10 mouse cellular contexts compared by ENCODE assay signal in the genomic region with DNA sequence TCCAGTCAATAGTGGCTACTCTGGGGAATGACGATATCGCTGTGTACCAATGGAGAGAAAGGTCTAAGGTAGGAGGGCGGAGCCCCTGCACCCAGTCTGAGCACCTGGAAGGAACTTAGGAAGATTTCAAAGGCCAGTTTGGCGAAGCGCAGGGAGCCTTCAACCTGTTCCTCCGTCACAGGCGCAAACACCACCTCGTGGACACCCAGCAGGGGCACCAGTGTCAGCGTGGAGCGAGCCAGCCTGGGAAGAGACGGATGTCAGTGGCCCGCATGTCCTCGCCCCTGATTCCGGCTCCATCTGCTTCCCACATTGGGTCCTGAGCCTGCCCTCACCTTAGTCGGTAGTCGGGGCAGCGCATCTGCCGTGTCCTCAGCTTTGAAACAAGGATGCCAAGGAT. TPM values are rescaled to one million over a fixed set of nuclear protein-coding genes. Genes with fewer than 3 reads are reported as not detected.
A peak's percentile ranks its signal among the peaks of the same experiment; 100 is the strongest.
DNase-seq lines count a peak whose midpoint lies in the region; ATAC-seq and TF ChIP-seq lines count a peak whose summit lies in the region.
"Had no signal": no experiment of that assay in that cellular context is flagged by ENCODE, and none has a peak within 500 bp of the region (broad histone marks: within the 10 kb centered on the region; RNA-seq: fewer than 3 reads in every experiment).

No protein-coding gene starts in this region.

- H3K27me3 ChIP-seq in kidney, embryonic 15.5 days, result peaks cover 46% of the 10 kb centered on the region
- H3K27me3 ChIP-seq in kidney, adult 2 months (replicated peaks; ENCODE audit: control insufficient read depth, insufficient read depth, low read length), result no peaks in the 10 kb centered on the region
- H3K27me3 ChIP-seq in embryonic facial prominence, embryonic 13.5 days, result peaks cover 49% of the 10 kb centered on the region
- H3K27me3 ChIP-seq in hindbrain, embryonic 14.5 days (ENCODE audit: control insufficient read depth, insufficient read depth, low read length), result peaks cover 31% of the 10 kb centered on the region
- peaks cover 11% of the 10 kb centered on the region for H3K27me3 ChIP-seq in midbrain, embryonic 14.5 days (ENCODE audit: control insufficient read depth, insufficient read depth, low read length)

- H3K4me2 ChIP-seq in kidney, embryonic 15.5 days, result peak overlapping the region; percentile 85
- peak overlapping the region; percentile 68 for H3K4me2 ChIP-seq in embryonic facial prominence, embryonic 13.5 days
- peak overlapping the region; percentile 55 for H3K4me2 ChIP-seq in hindbrain, embryonic 14.5 days (replicated peaks)
- H3K4me2 ChIP-seq in midbrain, embryonic 14.5 days (ENCODE audit: low read length), result peak overlapping the region; percentile 63

- peaks cover 51% of the 10 kb centered on the region for H3K4me1 ChIP-seq in kidney, embryonic 15.5 days
- no peaks in the 10 kb centered on the region for H3K4me1 ChIP-seq in kidney, adult 2 months (ENCODE audit: control insufficient read depth, insufficient read depth, low read length)
- H3K4me1 ChIP-seq in embryonic facial prominence, embryonic 13.5 days, result peaks cover 39% of the 10 kb centered on the region
- H3K4me1 ChIP-seq in hindbrain, embryonic 14.5 days (replicated peaks; ENCODE audit: control insufficient read depth, insufficient read depth, low read length), result peaks cover 11% of the 10 kb centered on the region; the same call in 1 of the 2 replicates
- peaks cover 11% of the 10 kb centered on the region for H3K4me1 ChIP-seq in midbrain, embryonic 14.5 days (ENCODE audit: control insufficient read depth, insufficient read depth, low read length)

- no peak overlapping the region for H3K27ac ChIP-seq in kidney, embryonic 15.5 days
- H3K27ac ChIP-seq in kidney, adult 2 months (ENCODE audit: insufficient read depth, low read depth, low read length), result no peak overlapping the region
- no peak overlapping the region for H3K27ac ChIP-seq in embryonic facial prominence, embryonic 13.5 days
- H3K27ac ChIP-seq in hindbrain, embryonic 14.5 days, result no peak overlapping the region
- no peak overlapping the region for H3K27ac ChIP-seq in midbrain, embryonic 14.5 days (replicated peaks; ENCODE audit: low read depth, low read length)

- no peak for ATAC-seq in kidney, embryonic 15.5 days (replicated peaks; ENCODE audit: low FRiP score)
- ATAC-seq in embryonic facial prominence, embryonic 13.5 days (ENCODE audit: insufficient number of reproducible peaks, insufficient read depth, low FRiP score, low TSS enrichment, low read depth), result no peak
- ATAC-seq in hindbrain, embryonic 14.5 days (ENCODE audit: low FRiP score), result no peak
- no peak for ATAC-seq in midbrain, embryonic 14.5 days (ENCODE audit: low FRiP score, low TSS enrichment)

- H3K36me3 ChIP-seq in kidney, embryonic 15.5 days, result no peaks in the 10 kb centered on the region
- no peaks in the 10 kb centered on the region for H3K36me3 ChIP-seq in kidney, adult 2 months (ENCODE audit: control insufficient read depth, insufficient read depth, low read length)
- H3K36me3 ChIP-seq in embryonic facial prominence, embryonic 13.5 days, result peaks cover 10% of the 10 kb centered on the region; the same call in 1 of the 2 replicates
- peaks cover 8% of the 10 kb centered on the region; the same call in 1 of the 2 replicates for H3K36me3 ChIP-seq in hindbrain, embryonic 14.5 days (replicated peaks; ENCODE audit: control insufficient read depth, insufficient read depth)
- peaks cover 9% of the 10 kb centered on the region; the same call in 1 of the 2 replicates for H3K36me3 ChIP-seq in midbrain, embryonic 14.5 days (ENCODE audit: control insufficient read depth, insufficient read depth, low read length)

- H3K9me3 ChIP-seq in kidney, embryonic 15.5 days (replicated peaks), result no peaks in the 10 kb centered on the region
- H3K9me3 ChIP-seq in embryonic facial prominence, embryonic 13.5 days, result no peaks in the 10 kb centered on the region
- no peaks in the 10 kb centered on the region for H3K9me3 ChIP-seq in hindbrain, embryonic 14.5 days (ENCODE audit: control insufficient read depth, low read length)
- H3K9me3 ChIP-seq in midbrain, embryonic 14.5 days (ENCODE audit: control insufficient read depth, low read length), result no peaks in the 10 kb centered on the region

- peak overlapping the region; percentile 46 for H3K4me3 ChIP-seq in kidney, embryonic 15.5 days (replicated peaks)
- no peak overlapping the region for H3K4me3 ChIP-seq in kidney, adult 2 months (ENCODE audit: insufficient read depth, low read depth, low read length)
- H3K4me3 ChIP-seq in embryonic facial prominence, embryonic 13.5 days, result peak overlapping the region; percentile 43; the same call in 1 of the 2 replicates
- H3K4me3 ChIP-seq in hindbrain, embryonic 14.5 days (replicated peaks; ENCODE audit: low read length), result peak overlapping the region; percentile 32; the same call in 1 of the 2 replicates
- H3K4me3 ChIP-seq in midbrain, embryonic 14.5 days (replicated peaks; ENCODE audit: low read depth, low read length), result no peak overlapping the region; the same call in 1 of the 2 replicates

- TF ChIP-seq POLR2A in kidney, adult 2 months (IDR thresholded peaks at IDR 0.05; ENCODE audit: low read depth, low read length), result no peak

- no peak for TF ChIP-seq CTCF in kidney, adult 2 months (conservative IDR thresholded peaks at IDR 0.05; ENCODE audit: insufficient read depth, insufficient read length, low read depth, low read length)

- DNase-seq in kidney, adult 2 months, result no peak
- no peak for DNase-seq in hindbrain, embryonic 14.5 days (ENCODE audit: low spot score)
- no peak for DNase-seq in midbrain, embryonic 14.5 days
- DNase-seq in adrenal gland, adult 18-20 months (ENCODE audit: low spot score in 2 of 2), result no peak
- DNase-seq in cerebellum, postnatal 10 days, result no peak
- DNase-seq in left cerebral cortex, adult 9 months (ENCODE audit: low spot score in 2 of 2), result no peak
- DNase-seq: adrenal gland, postnatal 36 days had no signal

- peak overlapping the region; percentile 56; the same call in 1 of the 2 replicates for H3K9ac ChIP-seq in kidney, embryonic 15.5 days
- H3K9ac ChIP-seq in embryonic facial prominence, embryonic 13.5 days, result peak overlapping the region; percentile 27; the same call in 1 of the 2 replicates
- H3K9ac ChIP-seq in hindbrain, embryonic 14.5 days, result no peak overlapping the region
- no peak overlapping the region for H3K9ac ChIP-seq in midbrain, embryonic 14.5 days (replicated peaks; ENCODE audit: low read length)

- 13% methylated on average over 18 of the region's 18 CpGs for WGBS in kidney, embryonic 15.5 days
- WGBS in kidney, adult 2 months, result 16% methylated on average over 18 of the region's 18 CpGs
- WGBS in embryonic facial prominence, embryonic 13.5 days, result 14% methylated on average over 18 of the region's 18 CpGs
- WGBS in hindbrain, embryonic 14.5 days, result 15% methylated on average over 18 of the region's 18 CpGs
- WGBS in midbrain, embryonic 14.5 days, result 13% methylated on average over 18 of the region's 18 CpGs

RNA-seq across cellular contexts. Expression of a gene that starts 6.5 kb away (rescaled TPM):
- polyA plus RNA-seq in kidney, embryonic 15.5 days (2015; fragmentation: Nextera tagmentation; extraction: Ambion mirVana), result 0.76 and 1.0 TPM in 2 replicates
- polyA plus RNA-seq in kidney, adult 2 months (2012; rRNA removed), result 0.13 and 0.20 TPM in 2 replicates
- 0.37 and 0.56 TPM in 2 replicates for polyA plus RNA-seq in embryonic facial prominence, embryonic 13.5 days (2015; fragmentation: Nextera tagmentation; extraction: Ambion mirVana)
- 0.62 and 1.1 TPM in 2 replicates for polyA plus RNA-seq in hindbrain, embryonic 14.5 days (2014; fragmentation: Nextera tagmentation; extraction: Ambion mirVana)
- 2.6 and 3.1 TPM in 2 replicates for polyA plus RNA-seq in midbrain, embryonic 14.5 days (2014; fragmentation: Nextera tagmentation; extraction: Ambion mirVana)
- total RNA-seq in adrenal gland, adult 18-20 months (2021), result under 1 TPM; 0.60 to 0.70 TPM
- total RNA-seq: neutrophil, adult 5-6 weeks had no signal

RNA-seq across cellular contexts. Expression of a gene that starts 9.9 kb away (rescaled TPM):
- 157 and 162 TPM in 2 replicates for polyA plus RNA-seq in kidney, embryonic 15.5 days (2015; fragmentation: Nextera tagmentation; extraction: Ambion mirVana)
- 34.8 and 42.2 TPM in 2 replicates for polyA plus RNA-seq in kidney, adult 2 months (2012; rRNA removed)
- 137 and 167 TPM in 2 replicates for polyA plus RNA-seq in embryonic facial prominence, embryonic 13.5 days (2015; fragmentation: Nextera tagmentation; extraction: Ambion mirVana)
- 104 and 110 TPM in 2 replicates for polyA plus RNA-seq in hindbrain, embryonic 14.5 days (2014; fragmentation: Nextera tagmentation; extraction: Ambion mirVana)
- 112 and 130 TPM in 2 replicates for polyA plus RNA-seq in midbrain, embryonic 14.5 days (2014; fragmentation: Nextera tagmentation; extraction: Ambion mirVana)
- 10 to 100 TPM; 81.7 to 89.5 TPM for total RNA-seq in adrenal gland, adult 18-20 months (2021)

RNA-seq across cellular contexts. Expression of a gene that starts 10.3 kb away (rescaled TPM):
- polyA plus RNA-seq in kidney, embryonic 15.5 days (2015; fragmentation: Nextera tagmentation; extraction: Ambion mirVana), result 13.5 and 14.4 TPM in 2 replicates
- polyA plus RNA-seq in kidney, adult 2 months (2012; rRNA removed), result 11.9 and 12.1 TPM in 2 replicates
- polyA plus RNA-seq in embryonic facial prominence, embryonic 13.5 days (2015; fragmentation: Nextera tagmentation; extraction: Ambion mirVana), result 15.2 and 16.2 TPM in 2 replicates
- polyA plus RNA-seq in hindbrain, embryonic 14.5 days (2014; fragmentation: Nextera tagmentation; extraction: Ambion mirVana), result 19.1 and 20.3 TPM in 2 replicates
- polyA plus RNA-seq in midbrain, embryonic 14.5 days (2014; fragmentation: Nextera tagmentation; extraction: Ambion mirVana), result 18.5 and 20.0 TPM in 2 replicates
- total RNA-seq in adrenal gland, adult 18-20 months (2021), result 10 to 100 TPM; 13.6 to 14.6 TPM

RNA-seq across cellular contexts. Expression of a gene that starts 16.8 kb away (rescaled TPM):
- polyA plus RNA-seq in kidney, embryonic 15.5 days (2015; fragmentation: Nextera tagmentation; extraction: Ambion mirVana), result 9.5 and 16.8 TPM in 2 replicates
- 38.8 and 39.0 TPM in 2 replicates for polyA plus RNA-seq in kidney, adult 2 months (2012; rRNA removed)
- 5.1 and 7.2 TPM in 2 replicates for polyA plus RNA-seq in embryonic facial prominence, embryonic 13.5 days (2015; fragmentation: Nextera tagmentation; extraction: Ambion mirVana)
- 3.4 and 3.6 TPM in 2 replicates for polyA plus RNA-seq in hindbrain, embryonic 14.5 days (2014; fragmentation: Nextera tagmentation; extraction: Ambion mirVana)
- 2.6 and 9.3 TPM in 2 replicates for polyA plus RNA-seq in midbrain, embryonic 14.5 days (2014; fragmentation: Nextera tagmentation; extraction: Ambion mirVana)
- total RNA-seq in adrenal gland, adult 18-20 months (2021), result 10 to 100 TPM; 33.9 to 43.9 TPM

RNA-seq across cellular contexts. Expression of a gene that starts 39.8 kb away (rescaled TPM):
- 16.1 and 16.3 TPM in 2 replicates for polyA plus RNA-seq in kidney, embryonic 15.5 days (2015; fragmentation: Nextera tagmentation; extraction: Ambion mirVana)
- 9.2 and 9.5 TPM in 2 replicates for polyA plus RNA-seq in kidney, adult 2 months (2012; rRNA removed)
- polyA plus RNA-seq in embryonic facial prominence, embryonic 13.5 days (2015; fragmentation: Nextera tagmentation; extraction: Ambion mirVana), result 15.3 and 16.6 TPM in 2 replicates
- polyA plus RNA-seq in hindbrain, embryonic 14.5 days (2014; fragmentation: Nextera tagmentation; extraction: Ambion mirVana), result 10.9 and 11.9 TPM in 2 replicates
- polyA plus RNA-seq in midbrain, embryonic 14.5 days (2014; fragmentation: Nextera tagmentation; extraction: Ambion mirVana), result 11.3 and 13.8 TPM in 2 replicates
- 10 to 100 TPM; 12.6 to 15.4 TPM for total RNA-seq in adrenal gland, adult 18-20 months (2021)

Comparison
In these comparisons a context has a peak if more than half of its experiments do, and no peak if none do; other contexts are left out.
1. H3K4me3 ChIP-seq: peak in kidney, embryonic 15.5 days (single experiment), embryonic facial prominence, embryonic 13.5 days (single experiment) and hindbrain, embryonic 14.5 days (single experiment); none in kidney, adult 2 months (single experiment) and midbrain, embryonic 14.5 days (single experiment).
2. H3K9ac ChIP-seq: peak in kidney, embryonic 15.5 days (single experiment) and embryonic facial prominence, embryonic 13.5 days (single experiment); none in hindbrain, embryonic 14.5 days (single experiment) and midbrain, embryonic 14.5 days (single experiment).
3. Peak in every context shown above with its lines, with median percentiles within 50 percentile points of each other: H3K4me2 ChIP-seq.